Mouse (Mus musculus) embryo, embryonic 11.5 days (tissue): ENCODE data around the gene Pan2.

Experiments used
- DNase-seq: peaks from one replicate; pipeline ENCODE4 v3.0.0-alpha.2; 2012; ENCODE audit warnings: low read depth, low spot score

The Pan2 gene

GRCm38 (mm10) chr10:128336195-128336594 is 33.1 kb downstream of the Pan2 start:
- no peak for DNase-seq

GRCm38 (mm10) chr10:128336597-128336996 is 33.5 kb downstream of the Pan2 start:
- no peak for DNase-seq

- DNase-seq: peak; percentile 95
These were observed 34.4 kb downstream of the Pan2 start, which contains the start of gene Cs for GRCm38 (mm10) chr10:128337306-128338181. Cs (plus strand) TSS chr10:128337734.

GRCm38 (mm10) chr10:128338415-128338814 is 35.3 kb downstream of the Pan2 start:
- DNase-seq: no peak

- no peak for DNase-seq
These were observed 35.8 kb downstream of the Pan2 start for GRCm38 (mm10) chr10:128338948-128339347.

- DNase-seq: no peak
These were observed 37.1 kb downstream of the Pan2 start for GRCm38 (mm10) chr10:128340257-128340656.

GRCm38 (mm10) chr10:128343436-128343835 is 40.3 kb downstream of the Pan2 start:
- DNase-seq: no peak

- no peak for DNase-seq
These were observed 41.6 kb downstream of the Pan2 start for GRCm38 (mm10) chr10:128344568-128345275.

- no peak for DNase-seq
These were observed 44.4 kb downstream of the Pan2 start for GRCm38 (mm10) chr10:128347541-128347940.

GRCm38 (mm10) chr10:128358796-128359195 is 55.7 kb downstream of the Pan2 start:
- DNase-seq: no peak

GRCm38 (mm10) chr10:128359226-128359625 is 56.1 kb downstream of the Pan2 start:
- no peak for DNase-seq

- DNase-seq: no peak
These were observed 58.7 kb downstream of the Pan2 start for GRCm38 (mm10) chr10:128361836-128362235.

- DNase-seq: peak; percentile 39
These were observed 59.4 kb downstream of the Pan2 start for GRCm38 (mm10) chr10:128362568-128362967.

GRCm38 (mm10) chr10:128367899-128368401 is 64.8 kb downstream of the Pan2 start:
- no peak for DNase-seq

- DNase-seq: peak; percentile 81
These were observed 65.5 kb downstream of the Pan2 start, which contains the start of gene Coq10a for GRCm38 (mm10) chr10:128368402-128369217. Coq10a (minus strand) TSS chr10:128368997.

- no peak for DNase-seq
These were observed 66.0 kb downstream of the Pan2 start for GRCm38 (mm10) chr10:128369218-128369543.

GRCm38 (mm10) chr10:128369599-128369998 is 66.5 kb downstream of the Pan2 start:
- no peak for DNase-seq

- no peak for DNase-seq
These were observed 66.9 kb downstream of the Pan2 start for GRCm38 (mm10) chr10:128370021-128370420.

GRCm38 (mm10) chr10:128370601-128371000 is 67.5 kb downstream of the Pan2 start:
- DNase-seq: no peak
